Mouse (Mus musculus) lung, embryonic 16.5 days (tissue): ENCODE data around the gene Dll1. TPM values are rescaled to one million over a fixed set of nuclear protein-coding genes. Genes with fewer than 3 reads are reported as not detected.

Experiments
- ATAC-seq: fragments of 200-750 bp; cut with Nextera tagmentation; 2 replicates; pipeline ENCODE4 v1.8.0; 2017; ENCODE audit warnings: low read depth, mild to moderate bottlenecking, moderate library complexity
- H3K27ac ChIP-seq: fragments of 300-500 bp; sonication (generic); 2 replicates; pipeline ENCODE4 v1.5.1; 2014; ENCODE audit warnings: mild to moderate bottlenecking, control low read depth, low read length
- H3K27me3 ChIP-seq: fragments of 300-500 bp; sonication (generic); 2 replicates; pipeline ENCODE4 v1.6.1; 2014; ENCODE audit warnings: low read depth, low read length, mixed read lengths; ENCODE audit not compliant: control insufficient read depth, insufficient read depth
- H3K36me3 ChIP-seq: fragments of 300-500 bp; sonication (generic); 2 replicates; pipeline ENCODE4 v1.6.1; 2014; ENCODE audit warnings: low read length; ENCODE audit not compliant: control insufficient read depth, insufficient read depth
- H3K4me1 ChIP-seq: fragments of 300-500 bp; sonication (generic); replicated peaks from 2 replicates; pipeline ENCODE4 v1.6.1; 2014; ENCODE audit warnings: low read length, mixed read lengths; ENCODE audit not compliant: control insufficient read depth, insufficient read depth
- H3K4me2 ChIP-seq: fragments of 300-500 bp; sonication (generic); 2 replicates; pipeline ENCODE4 v1.6.1; 2014; ENCODE audit warnings: low read depth, low read length, control low read depth
- H3K4me3 ChIP-seq: fragments of 300-500 bp; sonication (generic); 2 replicates; pipeline ENCODE4 v1.5.1; 2014; ENCODE audit warnings: mild to moderate bottlenecking, low read length, control low read depth
- H3K9ac ChIP-seq: fragments of 300-500 bp; sonication (generic); 2 replicates; pipeline ENCODE4 v1.6.1; 2014; ENCODE audit warnings: low read length, control low read depth
- H3K9me3 ChIP-seq: fragments of 300-500 bp; sonication (generic); 2 replicates; pipeline ENCODE4 v1.6.1; 2016; ENCODE audit warnings: low read length; ENCODE audit not compliant: control insufficient read depth
- WGBS: fragments of 180-500 bp; shearing (Covaris S2); extraction: QIAGEN DNeasy Blood & Tissue Kit; methylation state at CpG from one replicate; pipeline ENCODE4 v1.1.7; 2014; 5-methylcytosine and 5-hydroxymethylcytosine counted together
- polyA plus RNA-seq: library from polyadenylated mRNA; unstranded; fragments of >200 nt; fragmentation: Nextera tagmentation; extraction: Ambion mirVana; gene quantifications from 2 replicates; pipeline ENCODE4 v1.2.1, GENCODE M21; 2015

The Dll1 gene
- polyA plus RNA-seq, 1 experiment from 2014 or later = 4.4 TPM

- no peak overlapping the region for H3K27ac ChIP-seq
- no peak for ATAC-seq
- WGBS = 67% methylated on average over 2 of the region's 2 CpGs
- H3K9ac ChIP-seq = no peak overlapping the region
- no peaks in the 10 kb centered on the region for H3K36me3 ChIP-seq
- no peak overlapping the region for H3K4me2 ChIP-seq
- H3K9me3 ChIP-seq = no peaks in the 10 kb centered on the region
- H3K4me1 ChIP-seq = no peaks in the 10 kb centered on the region
- no peaks in the 10 kb centered on the region for H3K27me3 ChIP-seq
- no peak overlapping the region for H3K4me3 ChIP-seq
Observed at GRCm38 (mm10) chr17:15350152-15350551, 26.5 kb downstream of the Dll1 start.

- no peak overlapping the region for H3K4me3 ChIP-seq
- H3K4me1 ChIP-seq = no peaks in the 10 kb centered on the region
- no peaks in the 10 kb centered on the region for H3K27me3 ChIP-seq
- no peaks in the 10 kb centered on the region for H3K36me3 ChIP-seq
- no peak overlapping the region for H3K4me2 ChIP-seq
- WGBS = 31% methylated on average over 14 of the region's 14 CpGs
- H3K9ac ChIP-seq = no peak overlapping the region
- no peaks in the 10 kb centered on the region for H3K9me3 ChIP-seq
- no peak overlapping the region for H3K27ac ChIP-seq
- no peak for ATAC-seq
Observed at GRCm38 (mm10) chr17:15343071-15343822, 33.4 kb downstream of the Dll1 start.

DNA sequence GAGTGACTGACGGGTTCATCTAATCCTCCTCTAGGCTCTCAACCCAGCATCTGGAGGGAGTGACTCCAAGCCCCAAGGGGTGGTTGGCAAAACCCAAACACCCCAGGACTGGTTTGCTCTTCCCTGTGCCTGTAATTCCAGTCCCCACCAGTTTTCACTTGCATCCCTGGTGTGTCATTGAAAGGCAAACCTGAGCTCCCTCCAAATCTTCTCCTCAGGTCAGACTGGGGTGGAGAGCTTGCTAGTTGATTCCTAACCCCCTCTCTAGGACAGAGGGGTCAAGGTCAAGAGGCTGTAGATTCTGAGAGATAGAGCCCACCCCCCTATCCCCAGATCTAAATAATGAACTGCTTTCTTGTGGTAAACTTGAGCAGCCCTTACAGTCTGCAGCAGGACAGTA, 38.8 kb downstream of the Dll1 start:
- Histone ChIP-seq H3K4me1 (no peaks in the 10 kb centered on the region), H3K9me3 (no peaks in the 10 kb centered on the region), H3K4me3 (no peak overlapping the region), H3K4me2 (no peak overlapping the region), H3K36me3 (no peaks in the 10 kb centered on the region), H3K9ac (no peak overlapping the region), H3K27ac (no peak overlapping the region), H3K27me3 (no peaks in the 10 kb centered on the region)
- 92% methylated on average over 1 of the region's 1 CpGs for WGBS
- ATAC-seq = no peak

DNA sequence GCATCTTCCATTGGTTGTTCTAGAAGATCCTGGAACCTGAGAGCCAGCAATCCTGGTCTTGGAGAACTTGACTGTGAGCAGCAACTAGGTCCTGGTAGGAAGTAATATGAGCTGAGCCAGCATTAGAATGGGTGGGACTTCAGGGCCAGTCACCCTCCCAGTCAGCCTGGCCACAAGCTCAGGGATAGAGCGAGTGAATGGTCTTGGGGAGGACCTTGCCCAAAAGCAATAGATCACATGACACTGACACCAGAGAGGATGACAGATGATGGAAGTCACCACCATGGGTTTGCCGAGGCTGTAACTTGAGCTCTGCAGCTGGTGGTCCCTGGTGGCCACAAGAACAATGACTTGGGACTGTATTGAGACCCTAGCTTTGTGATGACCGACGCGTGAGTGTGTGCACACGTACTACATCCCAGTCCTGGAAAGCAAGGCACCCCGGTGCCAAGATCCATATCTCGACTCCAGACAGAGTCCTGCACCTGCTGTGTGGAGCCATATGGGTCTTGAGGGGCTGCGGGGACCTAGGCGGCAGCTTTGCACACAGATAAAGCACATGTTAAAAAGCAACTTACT, 46.8 kb downstream of the Dll1 start:
- Histone ChIP-seq H3K9me3 (no peaks in the 10 kb centered on the region), H3K4me2 (no peak overlapping the region), H3K27me3 (no peaks in the 10 kb centered on the region), H3K36me3 (no peaks in the 10 kb centered on the region), H3K9ac (no peak overlapping the region), H3K27ac (no peak overlapping the region), H3K4me1 (no peaks in the 10 kb centered on the region; the same call in 1 of the 2 replicates), H3K4me3 (no peak overlapping the region)
- 75% methylated on average over 10 of the region's 10 CpGs for WGBS
- no peak for ATAC-seq

DNA sequence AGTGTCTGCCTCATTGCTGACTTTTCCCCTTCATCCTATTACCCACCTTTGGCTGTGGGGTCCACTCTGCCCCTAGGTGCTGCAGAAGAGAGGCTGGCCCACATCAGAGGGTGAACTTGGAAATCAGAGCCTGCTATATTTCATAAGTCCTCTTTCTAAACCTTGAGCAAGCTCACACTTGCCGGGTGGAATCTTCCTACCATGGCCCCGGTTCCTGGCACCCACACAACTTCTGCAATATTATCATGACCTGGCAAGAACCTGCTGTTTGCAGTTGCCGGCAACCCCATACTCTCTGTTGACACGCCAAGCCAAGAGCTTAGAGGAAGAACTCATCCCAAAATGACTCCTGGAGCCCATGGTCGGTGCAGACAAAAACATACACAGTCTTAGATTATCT, 49.6 kb downstream of the Dll1 start:
- ATAC-seq = no peak
- Histone ChIP-seq H3K4me2 (no peak overlapping the region), H3K9ac (no peak overlapping the region), H3K4me1 (peaks cover 8% of the 10 kb centered on the region), H3K4me3 (no peak overlapping the region), H3K27me3 (no peaks in the 10 kb centered on the region), H3K9me3 (no peaks in the 10 kb centered on the region), H3K27ac (no peak overlapping the region), H3K36me3 (no peaks in the 10 kb centered on the region)
- WGBS = 80% methylated on average over 5 of the region's 5 CpGs

DNA sequence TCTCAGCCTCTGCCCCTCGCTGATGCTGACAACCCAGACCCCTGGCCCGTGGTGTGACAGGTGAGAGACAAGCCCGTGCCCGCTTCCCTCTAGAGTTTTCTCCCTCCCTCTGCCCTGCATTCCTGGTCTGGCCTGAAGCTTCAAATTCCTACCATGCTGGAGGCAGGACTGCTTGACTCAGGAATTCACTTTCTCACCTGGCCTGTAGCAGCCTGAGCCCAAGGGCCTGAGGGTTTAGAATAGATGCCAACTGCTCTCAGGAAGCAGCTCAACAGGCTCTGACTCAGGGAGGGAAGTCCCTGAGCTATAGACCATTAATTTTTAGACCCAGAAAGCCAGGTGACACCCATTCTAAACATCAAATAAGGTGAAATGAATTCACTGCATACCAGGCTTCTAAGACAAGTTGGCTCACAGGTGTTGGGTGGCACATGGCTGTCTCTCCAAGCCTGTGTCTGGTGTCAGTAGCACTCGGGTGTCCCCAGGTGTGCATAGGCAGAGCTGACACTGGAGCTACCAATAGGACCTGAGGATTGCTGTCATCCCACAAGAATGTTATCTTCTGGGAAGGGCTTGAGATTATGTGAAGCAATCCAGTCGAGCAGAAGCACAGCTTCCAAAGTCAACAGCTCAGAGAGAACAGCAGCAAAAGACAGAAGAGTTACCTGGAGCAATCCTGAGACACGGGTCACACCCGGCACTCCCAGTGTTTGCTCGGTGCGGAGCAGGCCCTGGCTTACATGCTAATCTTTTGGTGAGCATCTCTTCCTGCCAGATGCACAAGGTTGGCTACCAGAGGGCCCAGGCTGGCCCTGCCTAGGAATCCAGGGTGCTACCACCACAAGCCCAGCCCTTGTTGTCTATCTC, 50.5 kb downstream of the Dll1 start:
- Histone ChIP-seq H3K9me3 (no peaks in the 10 kb centered on the region), H3K4me1 (peaks cover 8% of the 10 kb centered on the region), H3K4me2 (no peak overlapping the region), H3K4me3 (no peak overlapping the region), H3K9ac (no peak overlapping the region), H3K27ac (no peak overlapping the region), H3K27me3 (no peaks in the 10 kb centered on the region), H3K36me3 (no peaks in the 10 kb centered on the region)
- ATAC-seq = peak; percentile 59
- 49% methylated on average over 10 of the region's 10 CpGs for WGBS

DNA sequence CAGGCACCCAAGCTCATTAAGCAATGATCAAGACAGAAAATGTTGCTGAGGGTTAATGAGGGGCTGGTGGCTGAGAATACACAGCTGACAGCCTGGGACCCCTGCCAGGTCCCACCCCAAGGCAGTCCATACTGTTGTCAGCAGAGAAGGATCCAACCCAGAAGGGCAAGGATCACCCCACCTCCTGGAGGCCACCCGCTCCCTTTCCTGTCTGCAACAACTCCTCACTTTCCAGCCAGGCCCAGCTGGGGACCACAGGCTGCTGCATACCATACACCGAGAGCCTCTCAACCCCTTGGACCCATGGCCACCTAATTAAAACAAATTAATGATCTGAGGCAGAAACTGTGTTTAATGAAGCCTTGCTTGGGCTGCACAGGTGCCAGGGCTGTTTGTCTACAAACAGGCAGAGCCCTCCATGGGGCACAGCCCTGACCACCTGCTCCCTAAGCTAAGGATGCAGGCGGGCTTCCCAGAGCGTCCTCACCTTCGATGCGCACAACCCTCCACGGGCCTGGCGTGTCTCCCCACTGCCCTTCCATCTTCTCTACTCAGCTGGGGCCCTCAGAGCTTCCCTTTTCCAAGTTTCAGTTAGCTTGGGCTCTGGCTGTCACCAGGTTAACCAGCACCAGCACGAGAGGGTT, 53.4 kb downstream of the Dll1 start:
- 53% methylated on average over 9 of the region's 9 CpGs for WGBS
- H3K9me3 ChIP-seq = no peaks in the 10 kb centered on the region
- H3K9ac ChIP-seq = no peak overlapping the region
- H3K27me3 ChIP-seq = no peaks in the 10 kb centered on the region
- H3K4me1 ChIP-seq = peaks cover 8% of the 10 kb centered on the region
- no peaks in the 10 kb centered on the region for H3K36me3 ChIP-seq
- no peak overlapping the region for H3K27ac ChIP-seq
- peak; percentile 88 for ATAC-seq
- H3K4me3 ChIP-seq = no peak overlapping the region
- H3K4me2 ChIP-seq = no peak overlapping the region
